Mouse (Mus musculus) naive thymus-derived CD4-positive, alpha-beta T cell, adult 2 months (primary cell): ENCODE data around the gene Gm20604.

ENCODE experiments used
- DNase-seq: peaks from one replicate; pipeline ENCODE4 v3.0.0-alpha.2; 2011; ENCODE audit warnings: low read depth

Gm20604 gene

DNA sequence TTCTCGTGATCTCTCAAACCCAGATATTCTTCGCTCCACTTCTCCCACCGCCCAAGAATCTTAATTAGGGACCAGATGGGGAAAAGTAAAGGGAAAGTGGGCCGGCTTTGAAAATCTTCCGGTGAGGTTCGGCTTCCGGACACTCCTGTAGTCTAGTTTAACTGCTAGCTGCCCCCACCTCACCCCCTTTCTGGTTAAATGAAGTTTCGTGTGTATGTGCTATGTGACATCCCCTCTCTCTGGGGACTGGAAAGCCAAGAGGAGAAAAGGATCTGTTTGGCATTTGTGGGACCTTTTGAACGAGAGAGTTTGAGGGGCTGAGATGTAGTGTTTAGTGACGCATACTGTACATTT lies at the start of gene Gm20604:
Gene Gm20604 (minus strand): TSS at position 270 of the 354 bp plus-strand sequence.
- no peak for DNase-seq

GRCm38 (mm10) chr12:102799528-102799927 lies 41.1 kb upstream of the Gm20604 start:
- no peak for DNase-seq

DNA sequence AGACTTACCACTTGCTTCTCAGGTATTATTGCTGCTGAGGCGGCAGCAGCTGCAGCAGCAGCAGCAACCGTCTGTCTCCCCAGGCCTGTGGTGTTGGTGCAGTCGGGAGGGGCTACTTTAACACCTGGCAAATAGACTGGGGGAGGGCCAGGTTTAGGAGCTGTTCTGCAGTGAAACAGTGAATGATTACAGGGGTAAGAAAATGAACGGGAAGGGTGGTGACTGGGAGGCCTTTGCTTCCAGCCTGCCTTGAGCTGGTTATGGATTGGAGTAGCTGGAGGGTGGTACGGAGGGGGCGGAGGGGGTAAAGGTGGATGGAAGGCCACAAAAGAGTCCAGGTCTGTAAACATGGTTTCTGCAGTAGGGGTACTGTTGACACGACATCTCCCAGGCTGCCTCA lies 29.5 kb upstream of the Gm20604 start:
- DNase-seq, result no peak

DNA sequence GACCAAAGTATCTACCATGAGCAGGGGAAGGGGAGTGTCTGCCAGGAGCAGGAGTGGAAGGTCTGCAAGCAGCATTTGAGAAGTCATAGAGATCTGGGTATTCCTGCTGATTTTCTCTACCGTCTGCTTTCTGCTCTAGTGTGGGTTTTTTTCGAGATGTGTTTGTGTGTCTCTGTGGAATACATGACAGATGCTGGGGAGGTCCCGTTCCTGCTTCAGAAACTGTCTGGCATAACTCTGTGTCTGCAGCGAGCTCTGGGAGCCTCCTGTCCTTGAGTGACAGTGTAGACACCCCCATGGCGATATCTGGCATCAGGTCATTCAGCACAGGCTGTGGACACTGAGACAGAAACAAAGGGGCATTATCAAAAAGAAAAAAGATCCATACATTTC lies 27.1 kb upstream of the Gm20604 start:
- DNase-seq, result no peak

DNA sequence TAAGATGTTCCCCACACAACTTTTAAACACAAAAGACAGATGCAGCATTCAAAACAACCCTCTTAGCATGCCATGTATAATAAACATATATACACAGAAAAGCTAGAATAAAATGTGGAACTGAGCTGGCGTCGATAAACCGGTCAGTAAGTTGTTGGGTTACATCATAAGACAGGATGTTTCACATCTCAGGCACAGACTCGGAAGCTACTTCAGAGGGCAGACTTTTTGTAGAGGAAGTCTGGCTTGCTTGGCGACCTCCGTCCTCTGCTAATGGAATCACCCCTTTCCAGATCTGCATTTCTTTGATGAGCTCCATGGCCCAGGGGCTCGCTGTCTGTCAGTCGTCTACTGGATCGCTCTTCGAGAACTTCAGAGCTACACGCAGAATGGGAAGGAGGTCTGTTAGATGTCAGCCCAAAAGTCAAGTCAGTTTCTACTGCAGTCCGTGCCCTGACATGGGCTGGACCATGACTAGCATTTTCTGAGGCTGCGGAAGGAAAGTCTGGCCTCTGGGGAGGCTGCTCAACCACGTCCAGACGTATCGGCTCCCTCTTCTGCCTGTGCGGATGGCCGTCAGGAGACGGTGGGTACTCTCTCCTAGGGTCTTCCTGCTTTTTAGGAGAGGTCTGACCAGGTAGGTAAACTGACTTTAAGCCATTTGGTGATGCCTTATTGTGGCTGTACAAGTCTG lies 26.6 kb upstream of the Gm20604 start:
- DNase-seq, result no peak

DNA sequence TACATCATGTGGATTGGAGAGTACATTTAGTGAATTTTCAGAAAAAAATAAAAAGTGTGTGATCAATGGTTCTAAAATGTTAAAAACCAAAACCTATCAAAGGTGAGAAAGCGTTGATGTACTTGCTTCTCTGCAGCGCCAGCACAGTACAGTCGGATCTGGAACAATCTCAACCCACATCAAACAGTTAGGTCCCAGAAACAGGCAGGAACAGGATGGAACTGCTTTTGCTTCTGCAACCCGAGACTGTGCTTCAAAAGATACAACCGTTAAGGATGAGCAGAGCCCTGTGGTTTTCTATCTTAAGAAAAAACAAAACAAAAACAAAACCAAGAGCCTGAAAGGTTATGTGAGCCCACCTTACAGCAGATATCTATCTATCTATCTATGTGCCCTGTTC lies 24.4 kb upstream of the Gm20604 start:
- peak; percentile 47 for DNase-seq

- peak; percentile 36 for DNase-seq
Observed at GRCm38 (mm10) chr12:102779452-102779851, 21.0 kb upstream of the Gm20604 start.

GRCm38 (mm10) chr12:102778151-102778550 lies 19.7 kb upstream of the Gm20604 start:
- DNase-seq, result no peak

DNA sequence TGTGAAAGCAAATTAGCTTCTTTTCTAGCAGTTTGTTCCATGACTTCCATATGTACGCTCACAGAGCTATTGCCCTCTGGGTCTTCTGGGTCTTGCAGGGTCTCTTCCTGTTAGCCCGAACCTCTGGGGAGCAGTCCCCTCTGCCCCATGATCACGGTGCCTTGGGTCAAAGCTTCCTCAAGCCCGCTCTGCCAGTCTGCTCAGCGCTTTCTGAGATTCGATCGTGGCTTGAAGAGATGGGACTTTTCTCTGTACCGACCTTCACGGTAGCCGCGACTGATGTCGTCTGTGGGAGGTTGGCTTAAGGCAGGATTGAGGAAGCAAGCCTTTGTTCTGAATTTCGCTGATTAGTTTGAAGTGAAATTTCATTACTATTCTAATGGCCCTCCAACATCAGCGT lies 17.6 kb upstream of the Gm20604 start:
- no peak for DNase-seq

- no peak for DNase-seq
Observed at GRCm38 (mm10) chr12:102772676-102773075, 14.2 kb upstream of the Gm20604 start.

- no peak for DNase-seq
Observed at GRCm38 (mm10) chr12:102771601-102772000, 13.1 kb upstream of the Gm20604 start.

- peak; percentile 40 for DNase-seq
Observed at GRCm38 (mm10) chr12:102769000-102769399, 10.5 kb upstream of the Gm20604 start.

DNA sequence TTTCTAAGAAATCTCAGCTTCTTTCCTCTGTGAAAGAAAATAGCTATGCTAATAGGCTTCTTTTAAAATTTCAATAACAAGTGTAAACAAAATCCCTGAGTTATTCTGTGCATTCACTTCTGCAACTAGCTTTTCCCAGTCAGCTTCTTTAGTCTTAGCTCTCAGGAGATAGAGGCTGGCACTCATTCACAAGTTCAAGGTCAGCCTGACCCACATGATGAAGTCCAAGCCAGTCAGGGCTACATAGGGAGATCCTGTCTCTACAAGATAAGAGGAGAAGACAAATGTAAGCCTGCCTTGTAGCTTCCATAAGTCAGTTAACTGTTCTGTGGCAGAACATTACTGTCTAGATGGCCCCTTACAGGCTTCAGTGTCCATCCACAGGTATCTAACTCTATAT lies 5.2 kb upstream of the Gm20604 start:
- no peak for DNase-seq

GRCm38 (mm10) chr12:102761668-102762067 lies 3.2 kb upstream of the Gm20604 start:
- DNase-seq, result no peak

DNA sequence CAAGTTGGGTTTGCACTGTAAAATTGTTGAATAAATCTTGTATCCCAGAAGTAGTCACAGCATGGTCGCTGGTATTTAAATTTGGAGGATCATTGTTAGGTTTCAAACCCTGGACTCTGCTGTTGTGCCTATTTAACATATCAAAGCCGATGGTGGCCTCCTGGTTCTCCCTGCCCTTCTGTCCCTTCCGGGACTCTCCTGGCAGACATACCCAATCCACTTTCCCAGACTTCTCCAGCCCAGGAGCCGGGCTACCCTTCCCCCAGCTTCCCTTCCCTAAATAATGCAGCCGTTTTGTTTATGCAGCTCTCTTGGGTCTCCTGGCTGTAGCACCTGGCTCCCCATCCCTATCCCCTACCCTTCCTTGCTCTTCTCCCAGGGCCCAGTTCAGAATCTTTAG lies 464 bp upstream of the Gm20604 start:
- DNase-seq, result no peak

DNA sequence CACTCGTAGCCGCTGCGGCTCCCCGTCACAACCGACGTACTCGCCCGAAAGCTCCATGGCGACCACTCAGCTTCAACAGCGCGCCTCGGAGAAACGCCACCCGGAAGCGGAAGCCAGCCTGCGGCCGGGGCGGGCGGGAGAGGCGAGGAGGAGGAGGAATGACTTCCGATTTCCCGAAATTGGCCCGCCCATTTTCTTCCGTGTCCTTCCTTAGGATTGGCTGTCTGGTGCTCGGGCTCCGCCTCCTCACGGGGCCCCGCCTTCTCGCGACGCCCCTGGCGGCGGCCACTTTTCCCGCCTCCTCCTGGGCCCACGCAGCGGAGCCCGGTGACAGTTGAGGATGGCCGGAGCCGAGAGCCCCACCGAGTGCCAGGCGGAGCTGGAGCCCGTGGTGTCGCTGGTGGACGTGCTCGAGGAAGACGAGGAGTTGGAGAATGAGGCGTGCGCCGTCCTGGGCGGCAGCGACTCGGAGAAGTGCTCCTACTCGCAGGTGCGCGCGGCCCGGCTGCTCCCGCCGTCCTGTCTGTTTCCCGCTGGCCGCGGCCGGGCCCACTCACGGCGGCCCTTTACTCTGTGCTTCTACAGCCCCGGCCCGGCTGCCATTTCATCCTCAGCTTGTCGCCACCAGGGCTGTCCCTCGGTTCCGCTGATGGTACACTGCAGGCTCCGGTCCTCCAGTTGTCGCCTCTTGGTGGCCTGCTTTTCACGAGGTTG lies 626 bp downstream of the Gm20604 start, which contains the start of the genes Gm28051, Gon7 and Ubr7:
Gene Gm28051 (minus strand): TSS at position 77 of the 714 bp plus-strand sequence.
Gene Gon7 (minus strand): TSS at position 115 of the 714 bp plus-strand sequence.
Gene Ubr7 (plus strand): TSS at position 279 of the 714 bp plus-strand sequence.
- peak; percentile 97 for DNase-seq

GRCm38 (mm10) chr12:102757055-102757688 lies 1.3 kb downstream of the Gm20604 start:
- peak; percentile 43 for DNase-seq

DNA sequence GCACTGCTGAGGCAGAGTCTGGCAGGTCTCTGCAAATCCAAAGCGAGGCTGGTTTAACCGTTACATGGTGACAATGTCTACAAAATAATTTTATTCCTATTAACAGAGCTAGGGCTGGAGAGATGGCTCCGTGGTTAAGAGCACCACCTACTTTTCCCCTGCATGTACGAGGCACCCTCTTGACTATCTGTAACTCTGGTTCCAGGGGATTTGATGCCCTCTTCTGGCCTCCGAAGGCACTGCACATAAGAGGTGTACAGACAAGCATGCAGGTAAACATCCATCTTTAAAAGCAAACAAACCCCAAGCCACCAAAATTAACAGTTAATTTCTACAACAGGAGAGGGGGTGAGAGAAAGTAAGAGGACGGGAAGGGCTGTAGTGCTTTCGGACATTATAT lies 2.2 kb downstream of the Gm20604 start:
- peak; percentile 70 for DNase-seq

GRCm38 (mm10) chr12:102748256-102748655 lies 10.2 kb downstream of the Gm20604 start:
- DNase-seq, result no peak

DNA sequence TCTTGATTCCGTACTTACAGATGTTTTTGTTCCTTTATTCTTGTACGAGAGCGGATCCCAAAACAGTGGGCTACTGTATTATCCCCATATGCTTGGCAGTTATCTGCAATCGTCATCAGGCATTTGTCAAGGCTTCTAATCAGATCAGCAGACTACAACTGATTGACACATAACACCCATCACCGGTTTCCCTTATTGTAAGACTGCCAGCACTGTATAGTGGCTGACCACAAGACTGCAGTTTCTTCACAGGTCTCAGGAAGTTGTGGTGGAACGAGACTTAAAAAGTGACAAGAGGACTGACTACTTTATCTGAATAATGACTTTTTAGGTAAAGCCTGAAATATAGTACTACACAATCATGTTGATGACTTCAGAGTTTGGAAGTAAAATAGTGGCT lies 13.6 kb downstream of the Gm20604 start:
- DNase-seq, result peak; percentile 80

GRCm38 (mm10) chr12:102743589-102744574 lies 14.6 kb downstream of the Gm20604 start, which contains the start of the genes Moap1 and Tmem251:
Moap1 (minus strand) TSS chr12:102743661.
Tmem251 (plus strand) TSS chr12:102743762.
- peak; percentile 92 for DNase-seq
